Mouse (Mus musculus): ENCODE measurements around the gene Heyl.

DNA sequence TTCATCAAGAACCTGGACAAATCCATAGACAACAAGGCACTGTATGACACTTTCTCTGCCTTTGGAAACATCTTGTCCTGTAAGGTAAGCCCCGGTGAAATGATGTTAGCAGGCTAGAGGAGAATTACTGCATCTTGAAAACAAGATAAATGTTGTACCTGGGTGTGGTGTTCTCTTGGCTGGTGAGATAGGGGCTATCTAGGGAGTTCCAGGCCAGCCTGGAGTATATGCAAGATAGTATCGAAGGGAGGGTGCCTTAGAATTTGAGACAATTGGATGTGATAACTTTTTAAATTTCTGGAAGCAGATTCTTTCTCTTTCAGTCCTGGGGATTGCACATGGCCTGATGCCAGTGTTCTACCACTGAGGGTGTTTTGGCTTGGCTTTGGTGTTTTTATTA lies 53.4 kb downstream of the Heyl start:
- no peak for TF ChIP-seq CTCF (IDR thresholded peaks at IDR 0.05; ENCODE audit: low read depth, low read length)
- no peak for TF ChIP-seq POLR2A (IDR thresholded peaks at IDR 0.05; ENCODE audit: insufficient read depth, low read length)
